Mouse (Mus musculus): Measurements from ENCODE around the gene Col12a1. TPM values are rescaled to one million over a fixed set of nuclear protein-coding genes. Genes with fewer than 3 reads are reported as not detected.
"Not testable (repeated sequence)": the region's sequence is repeated elsewhere in the genome, so short reads cannot be mapped to it uniquely, and the experiment has no call there.

Gene Col12a1
- polyA plus RNA-seq, 1 experiment, result 4.7 TPM

- no peak for TF ChIP-seq POLR2A (IDR thresholded peaks at IDR 0.05; ENCODE audit: control insufficient read depth, low read depth, low read length)
- no peak for TF ChIP-seq CTCF (IDR thresholded peaks at IDR 0.05; ENCODE audit: control insufficient read depth, insufficient read depth, insufficient replicate concordance, low read depth, low read length)
- H3K27me3 ChIP-seq (ENCODE audit: control insufficient read depth, insufficient read depth, low read length), result no peaks in the 10 kb centered on the region
- H3K36me3 ChIP-seq (ENCODE audit: control insufficient read depth, insufficient read depth, low read length), result no peaks in the 10 kb centered on the region
- no peaks in the 10 kb centered on the region for H3K4me1 ChIP-seq (ENCODE audit: control insufficient read depth, insufficient read depth, low read length)
- no peak overlapping the region for H3K27ac ChIP-seq (ENCODE audit: control insufficient read depth, insufficient read depth, low read depth, low read length)
- no peak overlapping the region for H3K4me3 ChIP-seq (ENCODE audit: control insufficient read depth, low read depth, low read length)
Observed at GRCm38 (mm10) chr9:79689342-79689741, 29.3 kb downstream of the Col12a1 start.

GRCm38 (mm10) chr9:79687227-79687626 lies 31.4 kb downstream of the Col12a1 start:
- Histone ChIP-seq H3K36me3 (ENCODE audit: control insufficient read depth, insufficient read depth, low read length) (no peaks in the 10 kb centered on the region), H3K4me1 (ENCODE audit: control insufficient read depth, insufficient read depth, low read length) (no peaks in the 10 kb centered on the region), H3K27ac (ENCODE audit: control insufficient read depth, insufficient read depth, low read depth, low read length) (no peak overlapping the region), H3K4me3 (ENCODE audit: control insufficient read depth, low read depth, low read length) (no peak overlapping the region), H3K27me3 (ENCODE audit: control insufficient read depth, insufficient read depth, low read length) (no peaks in the 10 kb centered on the region)
- TF ChIP-seq POLR2A (IDR thresholded peaks at IDR 0.05; ENCODE audit: control insufficient read depth, low read depth, low read length), result no peak
- no peak for TF ChIP-seq CTCF (IDR thresholded peaks at IDR 0.05; ENCODE audit: control insufficient read depth, insufficient read depth, insufficient replicate concordance, low read depth, low read length)

DNA sequence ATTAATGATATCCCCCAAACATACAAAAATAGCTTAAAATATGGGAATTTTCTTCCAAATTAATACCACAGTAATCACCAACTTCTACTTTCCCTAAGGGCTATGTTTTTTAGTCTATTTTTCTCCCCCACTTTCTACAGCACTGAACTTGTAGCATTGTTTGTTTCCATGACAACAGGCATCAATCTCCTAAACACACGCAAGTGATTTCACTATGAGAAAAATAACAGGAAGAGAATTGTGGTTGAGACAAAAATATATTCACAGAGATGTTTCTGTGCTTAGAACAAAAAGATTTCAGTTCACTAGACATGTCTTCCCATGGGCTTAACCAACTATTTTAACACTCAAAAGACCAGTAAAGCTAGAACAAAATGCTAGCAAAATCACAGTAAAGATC lies 32.6 kb downstream of the Col12a1 start:
- Histone ChIP-seq H3K27ac (ENCODE audit: control insufficient read depth, insufficient read depth, low read depth, low read length) (no peak overlapping the region), H3K4me1 (ENCODE audit: control insufficient read depth, insufficient read depth, low read length) (no peaks in the 10 kb centered on the region), H3K36me3 (ENCODE audit: control insufficient read depth, insufficient read depth, low read length) (no peaks in the 10 kb centered on the region), H3K4me3 (ENCODE audit: control insufficient read depth, low read depth, low read length) (no peak overlapping the region), H3K27me3 (ENCODE audit: control insufficient read depth, insufficient read depth, low read length) (no peaks in the 10 kb centered on the region)
- TF ChIP-seq POLR2A (IDR thresholded peaks at IDR 0.05; ENCODE audit: control insufficient read depth, low read depth, low read length), result no peak
- TF ChIP-seq CTCF (IDR thresholded peaks at IDR 0.05; ENCODE audit: control insufficient read depth, insufficient read depth, insufficient replicate concordance, low read depth, low read length), result no peak

DNA sequence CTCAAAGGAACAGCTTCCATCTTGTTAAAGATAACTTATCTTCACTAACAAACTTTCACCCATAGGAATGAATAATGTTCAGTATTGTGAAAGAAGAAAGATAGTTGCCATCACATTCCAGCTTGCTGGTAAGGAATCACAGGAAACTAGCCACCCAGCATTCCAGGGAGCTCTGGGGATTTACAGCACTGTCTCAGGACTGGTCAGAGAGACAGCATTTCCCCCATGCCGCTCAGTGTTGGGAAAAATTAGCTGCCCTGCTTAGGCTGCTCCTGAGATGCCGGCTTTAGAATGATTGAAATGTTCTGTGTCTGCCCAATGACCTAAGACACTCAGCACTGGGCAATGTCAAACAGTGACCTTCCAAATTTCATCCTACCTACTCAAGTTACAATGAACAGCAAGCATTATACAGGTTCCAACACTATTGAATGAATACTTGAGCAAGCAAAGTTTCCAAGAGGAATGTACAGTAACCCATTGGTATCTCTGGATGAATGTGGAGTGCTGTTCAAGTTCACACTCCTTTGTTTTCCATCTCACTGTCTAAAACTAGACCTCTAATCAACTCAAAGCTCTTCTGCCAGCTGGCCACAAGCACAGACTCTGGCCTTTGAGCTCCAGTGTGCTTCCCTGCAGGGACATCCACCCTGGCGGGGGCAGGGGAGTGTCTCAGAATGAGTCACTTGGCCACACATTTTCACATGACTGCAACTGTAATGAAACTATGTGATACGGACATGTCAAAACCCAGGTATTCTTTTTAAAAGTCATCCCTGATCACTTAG lies 38.0 kb downstream of the Col12a1 start:
- Histone ChIP-seq H3K4me3 (ENCODE audit: control insufficient read depth, low read depth, low read length) (no peak overlapping the region), H3K27me3 (ENCODE audit: control insufficient read depth, insufficient read depth, low read length) (no peaks in the 10 kb centered on the region), H3K36me3 (ENCODE audit: control insufficient read depth, insufficient read depth, low read length) (no peaks in the 10 kb centered on the region), H3K4me1 (ENCODE audit: control insufficient read depth, insufficient read depth, low read length) (no peaks in the 10 kb centered on the region), H3K27ac (ENCODE audit: control insufficient read depth, insufficient read depth, low read depth, low read length) (no peak overlapping the region)
- TF ChIP-seq CTCF (IDR thresholded peaks at IDR 0.05; ENCODE audit: control insufficient read depth, insufficient read depth, insufficient replicate concordance, low read depth, low read length) (no peak), POLR2A (IDR thresholded peaks at IDR 0.05; ENCODE audit: control insufficient read depth, low read depth, low read length) (no peak)

GRCm38 (mm10) chr9:79668806-79669205 lies 49.8 kb downstream of the Col12a1 start:
- H3K4me1 ChIP-seq (ENCODE audit: control insufficient read depth, insufficient read depth, low read length); H3K36me3 ChIP-seq (ENCODE audit: control insufficient read depth, insufficient read depth, low read length); H3K4me3 ChIP-seq (ENCODE audit: control insufficient read depth, low read depth, low read length); H3K27me3 ChIP-seq (ENCODE audit: control insufficient read depth, insufficient read depth, low read length); H3K27ac ChIP-seq (ENCODE audit: control insufficient read depth, insufficient read depth, low read depth, low read length): not testable (repeated sequence)

- Histone ChIP-seq H3K4me1 (ENCODE audit: control insufficient read depth, insufficient read depth, low read length) (no peaks in the 10 kb centered on the region), H3K27ac (ENCODE audit: control insufficient read depth, insufficient read depth, low read depth, low read length) (no peak overlapping the region), H3K36me3 (ENCODE audit: control insufficient read depth, insufficient read depth, low read length) (no peaks in the 10 kb centered on the region), H3K27me3 (ENCODE audit: control insufficient read depth, insufficient read depth, low read length) (no peaks in the 10 kb centered on the region), H3K4me3 (ENCODE audit: control insufficient read depth, low read depth, low read length) (no peak overlapping the region)
- no peak for TF ChIP-seq CTCF (IDR thresholded peaks at IDR 0.05; ENCODE audit: control insufficient read depth, insufficient read depth, insufficient replicate concordance, low read depth, low read length)
- TF ChIP-seq POLR2A (IDR thresholded peaks at IDR 0.05; ENCODE audit: control insufficient read depth, low read depth, low read length), result no peak
Observed at GRCm38 (mm10) chr9:79653327-79654150, 65.1 kb downstream of the Col12a1 start.

- Histone ChIP-seq H3K4me3 (ENCODE audit: control insufficient read depth, low read depth, low read length) (no peak overlapping the region), H3K27me3 (ENCODE audit: control insufficient read depth, insufficient read depth, low read length) (no peaks in the 10 kb centered on the region), H3K36me3 (ENCODE audit: control insufficient read depth, insufficient read depth, low read length) (no peaks in the 10 kb centered on the region), H3K27ac (ENCODE audit: control insufficient read depth, insufficient read depth, low read depth, low read length) (no peak overlapping the region), H3K4me1 (ENCODE audit: control insufficient read depth, insufficient read depth, low read length) (no peaks in the 10 kb centered on the region)
- TF ChIP-seq POLR2A (IDR thresholded peaks at IDR 0.05; ENCODE audit: control insufficient read depth, low read depth, low read length) (no peak), CTCF (IDR thresholded peaks at IDR 0.05; ENCODE audit: control insufficient read depth, insufficient read depth, insufficient replicate concordance, low read depth, low read length) (no peak)
Observed at GRCm38 (mm10) chr9:79648587-79648986, 70.0 kb downstream of the Col12a1 start.

Data from testis, adult 2 months (tissue).